Mouse (Mus musculus): Measurements from ENCODE around the gene Dus1l. TPM values are rescaled to one million over a fixed set of nuclear protein-coding genes. Genes with fewer than 3 reads are reported as not detected.

The Dus1l gene
- total and polyA plus RNA-seq, 2 experiments from 2014 or later = 40.2 to 47.1 TPM

- 84% methylated on average over 12 of the region's 12 CpGs for WGBS
Observed at GRCm38 (mm10) chr11:120808010-120808409, 11.8 kb upstream of the Dus1l start.

GRCm38 (mm10) chr11:120805375-120806298 is 9.4 kb upstream of the Dus1l start:
- no peak overlapping the region for H3K27ac ChIP-seq (ENCODE audit: low read depth)
- 88% methylated on average over 7 of the region's 7 CpGs for WGBS
- no peaks in the 10 kb centered on the region for H3K27me3 ChIP-seq (ENCODE audit: control insufficient read depth, insufficient read depth, low read length)
- DNase-seq (ENCODE audit: low spot score) (no peak), ATAC-seq (ENCODE audit: insufficient read depth, low read depth) (no peak)
- H3K36me3 ChIP-seq (replicated peaks; ENCODE audit: control insufficient read depth, insufficient read depth, low read length) = peaks cover 49% of the 10 kb centered on the region
- no peak overlapping the region for H3K4me3 ChIP-seq (ENCODE audit: low read depth, low read length)
- no peaks in the 10 kb centered on the region for H3K9me3 ChIP-seq (replicated peaks; ENCODE audit: control insufficient read depth, low read length)
- H3K9ac ChIP-seq (replicated peaks; ENCODE audit: low read depth, low read length) = no peak overlapping the region
- no peak overlapping the region for H3K4me2 ChIP-seq (ENCODE audit: low read depth, low read length)
- TF ChIP-seq EP300 (IDR thresholded peaks at IDR 0.05; ENCODE audit: low read depth) = no peak
- no peak for TF ChIP-seq CTCF (IDR thresholded peaks at IDR 0.05; ENCODE audit: low read depth)
- no peaks in the 10 kb centered on the region for H3K4me1 ChIP-seq (ENCODE audit: control insufficient read depth, insufficient read depth)

More at GRCm38 (mm10) chr11:120808010-120808409, 11.8 kb upstream of the Dus1l start:
- Histone ChIP-seq H3K9me3 (replicated peaks; ENCODE audit: control insufficient read depth, low read length) (no peaks in the 10 kb centered on the region), H3K27ac (ENCODE audit: low read depth) (no peak overlapping the region), H3K4me3 (ENCODE audit: low read depth, low read length) (no peak overlapping the region), H3K27me3 (ENCODE audit: control insufficient read depth, insufficient read depth, low read length) (no peaks in the 10 kb centered on the region), H3K9ac (replicated peaks; ENCODE audit: low read depth, low read length) (no peak overlapping the region), H3K4me2 (ENCODE audit: low read depth, low read length) (no peak overlapping the region), H3K36me3 (replicated peaks; ENCODE audit: control insufficient read depth, insufficient read depth, low read length) (peaks cover 73% of the 10 kb centered on the region), H3K4me1 (ENCODE audit: control insufficient read depth, insufficient read depth) (no peaks in the 10 kb centered on the region)
- ATAC-seq (ENCODE audit: insufficient read depth, low read depth) = no peak
- TF ChIP-seq CTCF (IDR thresholded peaks at IDR 0.05; ENCODE audit: low read depth) (no peak), EP300 (IDR thresholded peaks at IDR 0.05; ENCODE audit: low read depth) (no peak)
- no peak for DNase-seq (ENCODE audit: low spot score)

- WGBS = 53% methylated on average over 4 of the region's 4 CpGs
- DNase-seq (ENCODE audit: low spot score) = no peak
- no peak for ATAC-seq (ENCODE audit: insufficient read depth, low read depth)
- H3K27ac ChIP-seq (ENCODE audit: low read depth) = no peak overlapping the region
- no peaks in the 10 kb centered on the region for H3K4me1 ChIP-seq (ENCODE audit: control insufficient read depth, insufficient read depth)
- no peak overlapping the region for H3K9ac ChIP-seq (replicated peaks; ENCODE audit: low read depth, low read length)
- no peak overlapping the region for H3K4me2 ChIP-seq (ENCODE audit: low read depth, low read length)
- H3K4me3 ChIP-seq (ENCODE audit: low read depth, low read length) = no peak overlapping the region
- H3K27me3 ChIP-seq (ENCODE audit: control insufficient read depth, insufficient read depth, low read length) = no peaks in the 10 kb centered on the region
- H3K36me3 ChIP-seq (replicated peaks; ENCODE audit: control insufficient read depth, insufficient read depth, low read length) = peaks cover 41% of the 10 kb centered on the region
- no peak for TF ChIP-seq CTCF (IDR thresholded peaks at IDR 0.05; ENCODE audit: low read depth)
- TF ChIP-seq EP300 (IDR thresholded peaks at IDR 0.05; ENCODE audit: low read depth) = no peak
- no peaks in the 10 kb centered on the region for H3K9me3 ChIP-seq (replicated peaks; ENCODE audit: control insufficient read depth, low read length)
Observed at GRCm38 (mm10) chr11:120804769-120805168, 8.6 kb upstream of the Dus1l start.

- TF ChIP-seq EP300 (IDR thresholded peaks at IDR 0.05; ENCODE audit: low read depth) (no peak), CTCF (IDR thresholded peaks at IDR 0.05; ENCODE audit: low read depth) (no peak)
- Histone ChIP-seq H3K9ac (replicated peaks; ENCODE audit: low read depth, low read length) (no peak overlapping the region), H3K4me3 (ENCODE audit: low read depth, low read length) (no peak overlapping the region), H3K36me3 (replicated peaks; ENCODE audit: control insufficient read depth, insufficient read depth, low read length) (peaks cover 36% of the 10 kb centered on the region), H3K9me3 (replicated peaks; ENCODE audit: control insufficient read depth, low read length) (no peaks in the 10 kb centered on the region), H3K27ac (ENCODE audit: low read depth) (no peak overlapping the region), H3K27me3 (ENCODE audit: control insufficient read depth, insufficient read depth, low read length) (no peaks in the 10 kb centered on the region), H3K4me1 (ENCODE audit: control insufficient read depth, insufficient read depth) (no peaks in the 10 kb centered on the region), H3K4me2 (ENCODE audit: low read depth, low read length) (no peak overlapping the region)
- DNase-seq (ENCODE audit: low spot score) (no peak), ATAC-seq (ENCODE audit: insufficient read depth, low read depth) (no peak)
- 74% methylated on average over 7 of the region's 7 CpGs for WGBS
Observed at GRCm38 (mm10) chr11:120804274-120804673, 8.1 kb upstream of the Dus1l start.

GRCm38 (mm10) chr11:120800061-120800904 is 4.1 kb upstream of the Dus1l start:
- Histone ChIP-seq H3K27me3 (ENCODE audit: control insufficient read depth, insufficient read depth, low read length) (no peaks in the 10 kb centered on the region), H3K9ac (replicated peaks; ENCODE audit: low read depth, low read length) (no peak overlapping the region), H3K4me3 (ENCODE audit: low read depth, low read length) (no peak overlapping the region), H3K27ac (ENCODE audit: low read depth) (peak overlapping the region; percentile 51; the same call in 1 of the 2 replicates), H3K36me3 (replicated peaks; ENCODE audit: control insufficient read depth, insufficient read depth, low read length) (no peaks in the 10 kb centered on the region), H3K4me2 (ENCODE audit: low read depth, low read length) (no peak overlapping the region), H3K9me3 (replicated peaks; ENCODE audit: control insufficient read depth, low read length) (no peaks in the 10 kb centered on the region), H3K4me1 (ENCODE audit: control insufficient read depth, insufficient read depth) (peaks cover 5% of the 10 kb centered on the region; the same call in 1 of the 2 replicates)
- peak; percentile 90 for DNase-seq (ENCODE audit: low spot score)
- no peak for TF ChIP-seq EP300 (IDR thresholded peaks at IDR 0.05; ENCODE audit: low read depth)
- peak; percentile 92 for TF ChIP-seq CTCF (IDR thresholded peaks at IDR 0.05; ENCODE audit: low read depth)
- WGBS = 10% methylated on average over 10 of the region's 10 CpGs
- peak; percentile 72 for ATAC-seq (ENCODE audit: insufficient read depth, low read depth)

Data from heart, postnatal 0 days (tissue).